Mouse (Mus musculus) ES-E14 (cell line): ENCODE measurements around the gene Higd1c. TPM values are rescaled to one million over a fixed set of nuclear protein-coding genes. Genes with fewer than 3 reads are reported as not detected.

Experiments used
- DNase-seq: peaks from one replicate; pipeline ENCODE4 v3.0.0-alpha.2; 2013; ENCODE audit warnings: low read depth, low spot score
- H3K27ac ChIP-seq: 2 replicates; pipeline ENCODE4 v1.5.1; 2012; ENCODE audit warnings: low read depth, mild to moderate bottlenecking, low read length, moderate library complexity, mixed read lengths; ENCODE audit not compliant: poor library complexity, insufficient read depth, severe bottlenecking
- H3K36me3 ChIP-seq: 2 replicates; pipeline ENCODE4 v1.6.1; 2012; ENCODE audit warnings: mild to moderate bottlenecking, low read length, moderate library complexity, mixed read lengths; ENCODE audit not compliant: control insufficient read depth, poor library complexity, insufficient read depth, severe bottlenecking
- H3K4me1 ChIP-seq, 2 experiments: fragments of 150-350 bp in 1 of 2; sonication (generic) in 1 of 2; 2 replicates each; pipeline ENCODE4 v1.6.1; 2012; ENCODE audit warnings: low read length in 2 of 2, mild to moderate bottlenecking in 1 of 2, mixed read lengths in 1 of 2; ENCODE audit not compliant: control insufficient read depth in 2 of 2, insufficient read depth in 2 of 2, poor library complexity in 1 of 2
- H3K4me3 ChIP-seq, 2 experiments: fragments of 150-350 bp in 1 of 2; sonication (generic) in 1 of 2; 2 replicates each; pipeline ENCODE4 v1.5.1; 2012; ENCODE audit warnings: low read length in 2 of 2, low read depth in 1 of 2, mild to moderate bottlenecking in 1 of 2, mixed read lengths in 1 of 2; ENCODE audit not compliant: insufficient read depth in 1 of 2, poor library complexity in 1 of 2, severe bottlenecking in 1 of 2
- H3K9ac ChIP-seq: 2 replicates; pipeline ENCODE4 v1.6.1; 2012; ENCODE audit warnings: low read depth, mild to moderate bottlenecking, low read length, mixed read lengths; ENCODE audit not compliant: poor library complexity, insufficient read depth, severe bottlenecking
- H3K9me3 ChIP-seq: fragments of 150-350 bp; sonication (generic); 2 replicates; pipeline ENCODE4 v1.6.1; 2012; ENCODE audit warnings: low read depth, mild to moderate bottlenecking, low read length; ENCODE audit not compliant: control insufficient read depth, insufficient read depth
- CHD2 ChIP-seq: IDR thresholded peaks from 2 replicates; pipeline ENCODE4 v1.6.1; 2014; ENCODE audit warnings: mild to moderate bottlenecking, low read depth, low read length, inconsistent platforms
- HCFC1 ChIP-seq: IDR thresholded peaks from 2 replicates; pipeline ENCODE4 v1.6.1; 2012; ENCODE audit warnings: low read length, inconsistent platforms, borderline replicate concordance; ENCODE audit not compliant: insufficient read depth
- MAFK ChIP-seq: IDR thresholded peaks from 2 replicates; pipeline ENCODE4 v1.6.1; 2014; ENCODE audit warnings: mild to moderate bottlenecking, low read depth, low read length, inconsistent platforms; ENCODE audit not compliant: insufficient read depth
- ZC3H11A ChIP-seq: IDR thresholded peaks from 2 replicates; pipeline ENCODE4 v1.6.1; 2012; ENCODE audit warnings: low read depth, mild to moderate bottlenecking, inconsistent platforms, low read length, borderline replicate concordance
- ZNF384 ChIP-seq: IDR thresholded peaks from 2 replicates; pipeline ENCODE4 v1.6.1; 2012; ENCODE audit warnings: low read depth, low read length, inconsistent platforms
- in situ Hi-C, 2 experiments: fragments of 600-800 bp; cut with MboI; formaldehyde crosslinking; loops; one replicate each; pipeline ENCODE4 v1.15.1; 2025; ENCODE audit warnings: low sequenced_read_pairs in 2 of 2, inconsistent platforms in 1 of 2; ENCODE audit not compliant: unreplicated experiment in 2 of 2
- total RNA-seq: library from RNA; depleted of rRNA; stranded (reverse); fragments of 300-350 nt; gene quantifications from 2 replicates; pipeline ENCODE4 v1.2.3, GENCODE M21; 2012

Gene Higd1c
- total RNA-seq, 1 experiment = not detected

- Histone ChIP-seq H3K27ac (no peak overlapping the region), H3K4me1 (no peaks in the 10 kb centered on the region), H3K36me3 (no peaks in the 10 kb centered on the region), H3K9me3 (no peaks in the 10 kb centered on the region), H3K4me3 (no peak overlapping the region), H3K9ac (no peak overlapping the region)
- DNase-seq = no peak
- in situ Hi-C loops = no loop called here
- TF ChIP-seq ZC3H11A (no peak), ZNF384 (no peak), MAFK (no peak), CHD2 (no peak), HCFC1 (no peak)
Measured at GRCm38 (mm10) chr15:100379658-100380057, 15.3 kb downstream of the Higd1c start.

- no peak overlapping the region for H3K4me3 ChIP-seq
- H3K9me3 ChIP-seq = no peaks in the 10 kb centered on the region
- TF ChIP-seq CHD2 (no peak), ZNF384 (no peak), HCFC1 (no peak), ZC3H11A (no peak), MAFK (no peak)
- DNase-seq = no peak
- H3K4me1 ChIP-seq = no peaks in the 10 kb centered on the region
- no peak overlapping the region for H3K9ac ChIP-seq
- in situ Hi-C loops = no loop called here
- H3K27ac ChIP-seq = no peak overlapping the region
- H3K36me3 ChIP-seq = no peaks in the 10 kb centered on the region
Measured at GRCm38 (mm10) chr15:100380104-100380503, 15.8 kb downstream of the Higd1c start.

- Histone ChIP-seq H3K27ac (no peak overlapping the region), H3K4me1 (no peaks in the 10 kb centered on the region), H3K36me3 (0 out of 2 replicates have a peak, but pooled peaks cover 2% of the 10 kb centered on the region), H3K9me3 (no peaks in the 10 kb centered on the region), H3K4me3 (no peak overlapping the region), H3K9ac (no peak overlapping the region)
- no peak for TF ChIP-seq ZC3H11A
- no peak for TF ChIP-seq ZNF384
- no peak for TF ChIP-seq CHD2
- no peak for TF ChIP-seq MAFK
- no peak for TF ChIP-seq HCFC1
- in situ Hi-C loops = no loop called here
- DNase-seq = no peak
Measured at GRCm38 (mm10) chr15:100385705-100386104, 21.4 kb downstream of the Higd1c start.

- peaks cover under 1 to 2% of the 10 kb centered on the region in 2 experiments; a peak in 1 of 4 replicates for H3K4me1 ChIP-seq
- H3K36me3 ChIP-seq = 0 out of 2 replicates have a peak, but pooled peaks cover 2% of the 10 kb centered on the region
- in situ Hi-C loops = no loop called here
- no peak overlapping the region for H3K4me3 ChIP-seq
- H3K9me3 ChIP-seq = no peaks in the 10 kb centered on the region
- no peak for DNase-seq
- no peak overlapping the region for H3K27ac ChIP-seq
- H3K9ac ChIP-seq = no peak overlapping the region
- TF ChIP-seq CHD2 (no peak), ZNF384 (no peak), MAFK (no peak)
Measured at GRCm38 (mm10) chr15:100387544-100388223, 23.3 kb downstream of the Higd1c start.
